Mouse (Mus musculus) forebrain, postnatal 0 days (tissue): ENCODE data around the gene Pik3c2g. TPM values are rescaled to one million over a fixed set of nuclear protein-coding genes. Genes with fewer than 3 reads are reported as not detected.

Experiments used
- ATAC-seq: fragments of 200-750 bp; cut with Nextera tagmentation; 2 replicates; pipeline ENCODE4 v1.8.0; 2017; ENCODE audit warnings: mild to moderate bottlenecking, moderate library complexity
- DNase-seq: peaks from one replicate; pipeline ENCODE4 v3.0.0-alpha.2; 2015
- H3K27ac ChIP-seq: fragments of 300-500 bp; sonication (generic); 2 replicates; pipeline ENCODE4 v1.5.1; 2014; ENCODE audit warnings: low read depth, mild to moderate bottlenecking, antibody characterized with exemption, low read length, moderate library complexity, mixed read lengths
- H3K27me3 ChIP-seq: fragments of 300-500 bp; sonication (generic); 2 replicates; pipeline ENCODE4 v1.6.1; 2014; ENCODE audit warnings: mild to moderate bottlenecking, low read length, mixed read lengths; ENCODE audit not compliant: insufficient read depth
- H3K36me3 ChIP-seq: fragments of 300-500 bp; sonication (generic); 2 replicates; pipeline ENCODE4 v1.6.1; 2014; ENCODE audit warnings: mild to moderate bottlenecking, moderate library complexity; ENCODE audit not compliant: insufficient read depth
- H3K4me1 ChIP-seq: fragments of 300-500 bp; sonication (generic); 2 replicates; pipeline ENCODE4 v1.6.1; 2014; ENCODE audit warnings: antibody characterized with exemption; ENCODE audit not compliant: insufficient read depth
- H3K4me2 ChIP-seq: fragments of 300-500 bp; sonication (generic); 2 replicates; pipeline ENCODE4 v1.6.1; 2014; ENCODE audit warnings: low read depth, mild to moderate bottlenecking, moderate library complexity
- H3K4me3 ChIP-seq: fragments of 300-500 bp; sonication (generic); 2 replicates; pipeline ENCODE4 v1.5.1; 2014; ENCODE audit warnings: low read depth, low read length, mixed read lengths
- H3K9ac ChIP-seq: fragments of 300-500 bp; sonication (generic); 2 replicates; pipeline ENCODE4 v1.6.1; 2014; ENCODE audit warnings: mild to moderate bottlenecking
- H3K9me3 ChIP-seq: fragments of 300-500 bp; sonication (generic); 2 replicates; pipeline ENCODE4 v1.6.1; 2016; ENCODE audit warnings: low read length
- CTCF ChIP-seq: sonication (generic); IDR thresholded peaks from 2 replicates; pipeline ENCODE4 v1.5.1; 2016; ENCODE audit warnings: antibody characterized with exemption, control low read depth, low read depth
- WGBS: fragments of 180-500 bp; shearing (Covaris S2); extraction: QIAGEN DNeasy Blood & Tissue Kit; methylation state at CpG from one replicate; pipeline ENCODE4 v1.1.7; 2014; 5-methylcytosine and 5-hydroxymethylcytosine counted together
- polyA plus RNA-seq: library from polyadenylated mRNA; unstranded; fragments of >200 nt; fragmentation: Nextera tagmentation; extraction: Ambion mirVana; gene quantifications from 2 replicates; pipeline ENCODE4 v1.2.1, GENCODE M21; 2015
- total RNA-seq: library from RNA; depleted of rRNA; stranded (reverse); fragments of >200 nt; gene quantifications from 2 replicates; pipeline ENCODE4 v1.2.3, GENCODE M21; 2014

Pik3c2g gene
- total and polyA plus RNA-seq, 2 experiments from 2014 or later = 0.39 TPM; not detected in 1

- no peak overlapping the region for H3K4me3 ChIP-seq
- WGBS = 56% methylated on average over 18 of the region's 18 CpGs
- H3K36me3 ChIP-seq = no peaks in the 10 kb centered on the region
- peak; percentile 69 for DNase-seq
- ATAC-seq = peak; percentile 65; the same call in 1 of the 2 replicates
- H3K4me1 ChIP-seq = no peaks in the 10 kb centered on the region
- H3K9me3 ChIP-seq = no peaks in the 10 kb centered on the region
- H3K4me2 ChIP-seq = no peak overlapping the region
- no peak overlapping the region for H3K9ac ChIP-seq
- TF ChIP-seq CTCF = peak; percentile 82
- H3K27me3 ChIP-seq = no peaks in the 10 kb centered on the region
- H3K27ac ChIP-seq = no peak overlapping the region
These were observed 9.8 kb upstream of the Pik3c2g start for GRCm38 (mm10) chr6:139577026-139577861.

GRCm38 (mm10) chr6:139587478-139587877, 457 bp downstream of the Pik3c2g start:
- no peak for ATAC-seq
- no peak for DNase-seq
- no peak overlapping the region for H3K9ac ChIP-seq

GRCm38 (mm10) chr6:139588409-139588808, 1.4 kb downstream of the Pik3c2g start:
- Histone ChIP-seq H3K4me3 (no peak overlapping the region), H3K4me2 (no peak overlapping the region), H3K9me3 (no peaks in the 10 kb centered on the region), H3K27ac (no peak overlapping the region), H3K9ac (no peak overlapping the region), H3K27me3 (no peaks in the 10 kb centered on the region), H3K36me3 (no peaks in the 10 kb centered on the region), H3K4me1 (no peaks in the 10 kb centered on the region)
- 57% methylated on average over 15 of the region's 15 CpGs for WGBS
- no peak for TF ChIP-seq CTCF
- DNase-seq = no peak
- no peak for ATAC-seq

More at GRCm38 (mm10) chr6:139587478-139587877, 457 bp downstream of the Pik3c2g start:
- no peak for TF ChIP-seq CTCF
- Histone ChIP-seq H3K36me3 (no peaks in the 10 kb centered on the region), H3K4me3 (no peak overlapping the region), H3K4me1 (no peaks in the 10 kb centered on the region), H3K27ac (no peak overlapping the region), H3K4me2 (no peak overlapping the region), H3K27me3 (no peaks in the 10 kb centered on the region), H3K9me3 (no peaks in the 10 kb centered on the region)
- 65% methylated on average over 12 of the region's 12 CpGs for WGBS

GRCm38 (mm10) chr6:139589291-139589690, 2.3 kb downstream of the Pik3c2g start:
- ATAC-seq (peak; percentile 47; the same call in 1 of the 2 replicates), DNase-seq (peak; percentile 91)
- H3K4me3 ChIP-seq = no peak overlapping the region
- H3K27ac ChIP-seq = no peak overlapping the region
- H3K36me3 ChIP-seq = no peaks in the 10 kb centered on the region
- H3K9ac ChIP-seq = no peak overlapping the region
- 8% methylated on average over 12 of the region's 12 CpGs for WGBS
- peak; percentile 88 for TF ChIP-seq CTCF
- no peak overlapping the region for H3K4me2 ChIP-seq
- H3K4me1 ChIP-seq = no peaks in the 10 kb centered on the region
- no peaks in the 10 kb centered on the region for H3K9me3 ChIP-seq
- H3K27me3 ChIP-seq = no peaks in the 10 kb centered on the region

- no peak overlapping the region for H3K4me2 ChIP-seq
- no peak overlapping the region for H3K27ac ChIP-seq
These were observed 2.8 kb downstream of the Pik3c2g start for GRCm38 (mm10) chr6:139589854-139590253.

GRCm38 (mm10) chr6:139592081-139592480, 5.1 kb downstream of the Pik3c2g start:
- Histone ChIP-seq H3K4me1 (0 out of 2 replicates have a peak, but pooled peaks cover 2% of the 10 kb centered on the region), H3K9ac (no peak overlapping the region), H3K36me3 (no peaks in the 10 kb centered on the region), H3K4me2 (no peak overlapping the region), H3K9me3 (no peaks in the 10 kb centered on the region), H3K4me3 (no peak overlapping the region), H3K27me3 (no peaks in the 10 kb centered on the region), H3K27ac (no peak overlapping the region)
- DNase-seq (no peak), ATAC-seq (no peak)
- WGBS = 79% methylated on average over 3 of the region's 3 CpGs
- TF ChIP-seq CTCF = no peak

More at GRCm38 (mm10) chr6:139589854-139590253, 2.8 kb downstream of the Pik3c2g start:
- Histone ChIP-seq H3K9ac (no peak overlapping the region), H3K27me3 (no peaks in the 10 kb centered on the region), H3K36me3 (no peaks in the 10 kb centered on the region), H3K4me3 (no peak overlapping the region), H3K9me3 (no peaks in the 10 kb centered on the region), H3K4me1 (no peaks in the 10 kb centered on the region)
- 75% methylated on average over 9 of the region's 9 CpGs for WGBS
- no peak for TF ChIP-seq CTCF
- DNase-seq (no peak), ATAC-seq (no peak)

- H3K27ac ChIP-seq = no peak overlapping the region
- no peak overlapping the region for H3K4me3 ChIP-seq
- H3K36me3 ChIP-seq = no peaks in the 10 kb centered on the region
- no peaks in the 10 kb centered on the region for H3K9me3 ChIP-seq
- no peaks in the 10 kb centered on the region for H3K27me3 ChIP-seq
- H3K4me2 ChIP-seq = no peak overlapping the region
- H3K4me1 ChIP-seq = 0 out of 2 replicates have a peak, but pooled peaks cover 3% of the 10 kb centered on the region
- DNase-seq (peak; percentile 35), ATAC-seq (no peak)
- no peak overlapping the region for H3K9ac ChIP-seq
- 34% methylated on average over 2 of the region's 2 CpGs for WGBS
- peak; percentile 65 for TF ChIP-seq CTCF
These were observed 9.4 kb downstream of the Pik3c2g start for GRCm38 (mm10) chr6:139596433-139596832.
